Mouse (Mus musculus) heart, adult 8-10 months (tissue): ENCODE measurements around the gene Map2k6. TPM values are rescaled to one million over a fixed set of nuclear protein-coding genes. Genes with fewer than 3 reads are reported as not detected.

Experiments
- DNase-seq: peaks from one replicate; pipeline ENCODE4 v3.0.0; 2022; ENCODE audit warnings: low spot score
- total RNA-seq, 4 experiments: library from RNA; stranded (reverse); gene quantifications; 2 replicates each; pipeline ENCODE4 v1.2.4; 2022

Gene Map2k6
- total RNA-seq, 4 experiments from 2014 or later, result 2.9 to 7.0 (median 5.4) TPM

- peak; percentile 41 for DNase-seq
These were observed 51.3 kb downstream of the Map2k6 start for GRCm38 (mm10) chr11:110450091-110450757.

- no peak for DNase-seq
These were observed 51.8 kb downstream of the Map2k6 start for GRCm38 (mm10) chr11:110450758-110451121.

DNA sequence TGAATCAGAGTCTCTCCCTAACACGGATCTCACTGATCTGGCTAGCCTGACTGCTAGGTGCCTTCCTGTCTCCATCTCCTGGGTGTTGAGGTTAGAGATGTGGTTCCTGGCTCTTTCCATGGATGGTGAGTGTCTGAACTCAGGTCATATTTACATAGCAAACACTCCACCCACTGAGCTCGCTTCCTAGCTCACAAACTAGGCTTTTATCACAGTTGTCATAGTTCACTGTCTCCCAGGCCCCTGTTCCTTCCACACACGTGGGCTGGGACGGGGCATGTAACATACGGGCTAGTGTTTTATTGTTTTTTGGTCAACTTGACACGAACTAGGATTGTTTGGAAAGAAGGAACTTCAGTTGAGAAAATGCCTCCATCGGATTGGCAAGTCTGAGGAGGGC lies 52.7 kb downstream of the Map2k6 start:
- no peak for DNase-seq

DNA sequence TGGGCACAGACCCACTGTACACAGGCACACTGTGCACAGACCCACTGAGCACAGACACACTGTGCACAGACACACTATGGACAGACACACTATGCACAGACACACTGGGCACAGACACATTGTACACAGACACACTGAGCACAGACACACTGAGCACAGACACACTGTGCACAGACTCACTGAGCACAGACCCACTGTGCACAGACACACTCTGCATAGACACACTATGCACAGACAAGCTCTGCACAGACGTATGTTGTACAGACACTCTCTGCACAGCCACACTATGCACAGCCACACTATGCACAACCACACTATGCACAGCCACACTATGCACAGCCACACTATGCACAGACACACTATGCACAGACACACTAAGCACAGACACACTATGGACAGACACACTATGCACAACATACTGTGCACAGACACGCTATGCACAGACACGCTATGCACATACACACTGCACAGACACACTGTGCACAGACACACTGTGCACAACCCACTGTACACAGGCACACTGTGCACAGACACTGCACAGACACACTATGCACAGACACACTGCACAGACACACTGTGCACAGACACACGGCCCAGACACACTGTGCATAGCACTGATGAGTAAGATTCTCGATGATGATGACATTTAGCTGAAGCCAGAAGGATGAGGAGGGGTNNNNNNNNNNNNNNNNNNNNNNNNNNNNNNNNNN lies 54.7 kb downstream of the Map2k6 start:
- no peak for DNase-seq

GRCm38 (mm10) chr11:110457441-110457912 lies 58.6 kb downstream of the Map2k6 start:
- DNase-seq, result no peak

GRCm38 (mm10) chr11:110460480-110460879 lies 61.6 kb downstream of the Map2k6 start:
- no peak for DNase-seq

DNA sequence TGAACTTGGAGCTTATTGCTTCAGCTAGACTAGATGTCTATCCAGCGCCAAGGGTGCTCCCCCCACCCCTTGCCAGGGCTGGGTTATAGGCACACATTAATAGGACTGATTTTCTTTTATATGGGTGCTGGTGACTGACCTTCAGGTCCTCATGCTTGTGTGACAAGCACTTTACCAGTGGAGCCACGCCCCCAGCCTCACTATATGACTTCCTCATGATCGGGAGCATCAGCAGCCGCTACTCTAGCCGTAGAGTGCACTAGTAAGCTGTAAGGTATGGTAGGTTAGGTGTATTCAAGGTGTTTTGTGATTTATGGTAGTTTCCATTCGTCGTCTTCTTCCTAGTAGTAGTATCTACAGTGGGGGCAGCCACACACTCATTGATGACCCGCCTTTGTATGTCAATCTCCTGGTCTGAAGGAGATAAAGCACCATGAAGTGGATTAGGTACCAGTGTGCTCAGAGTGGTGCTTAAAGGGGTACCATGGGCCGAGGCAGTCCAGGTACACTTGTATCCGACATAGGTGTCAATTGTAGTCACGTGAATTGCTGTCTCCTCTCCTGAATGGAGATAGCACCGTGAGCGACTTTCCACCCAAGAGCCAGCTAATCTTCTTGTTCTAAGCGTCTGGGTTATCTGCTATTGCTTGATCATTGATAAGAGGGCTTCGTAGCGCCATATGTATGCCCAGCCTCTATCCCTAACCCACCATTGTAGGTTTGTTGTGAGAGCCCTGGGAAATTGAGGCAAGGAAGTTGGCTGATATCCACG lies 62.8 kb downstream of the Map2k6 start:
- DNase-seq, result no peak

DNA sequence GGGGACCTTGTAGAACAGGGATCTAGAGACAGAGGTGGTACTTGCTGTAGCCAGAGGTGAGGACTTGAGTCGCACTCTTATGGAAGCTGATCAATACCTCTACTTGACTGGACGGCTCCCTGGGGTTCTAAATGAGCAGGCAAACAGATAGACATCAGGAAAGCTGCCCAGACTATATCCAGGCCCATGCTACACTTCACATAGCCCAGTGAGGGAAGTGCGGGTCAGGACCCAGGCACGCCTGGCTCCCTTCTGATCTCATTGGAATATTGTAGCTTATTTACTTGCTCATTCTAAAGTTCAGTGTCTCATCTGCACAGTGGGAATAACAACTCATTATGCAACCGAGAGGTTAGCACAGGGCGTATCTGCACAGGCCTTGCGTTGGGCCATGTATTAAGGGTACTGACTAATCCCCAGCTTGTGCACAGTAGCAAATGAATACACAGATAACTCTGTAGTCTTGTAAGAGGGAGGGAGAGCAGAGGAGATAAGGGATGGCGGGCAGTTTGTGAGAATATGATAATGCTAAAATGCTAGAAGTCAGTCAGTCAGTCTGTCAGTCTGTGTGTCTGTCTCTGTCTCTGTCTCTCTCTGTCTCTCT lies 64.2 kb downstream of the Map2k6 start:
- no peak for DNase-seq

GRCm38 (mm10) chr11:110463801-110464200 lies 64.9 kb downstream of the Map2k6 start:
- no peak for DNase-seq

GRCm38 (mm10) chr11:110469054-110469453 lies 70.1 kb downstream of the Map2k6 start:
- no peak for DNase-seq

- DNase-seq, result no peak
These were observed 71.8 kb downstream of the Map2k6 start for GRCm38 (mm10) chr11:110470561-110471273.

GRCm38 (mm10) chr11:110471362-110471761 lies 72.4 kb downstream of the Map2k6 start:
- no peak for DNase-seq

GRCm38 (mm10) chr11:110472078-110472477 lies 73.2 kb downstream of the Map2k6 start:
- no peak for DNase-seq

- DNase-seq, result no peak
These were observed 74.6 kb downstream of the Map2k6 start for GRCm38 (mm10) chr11:110473495-110473894.

DNA sequence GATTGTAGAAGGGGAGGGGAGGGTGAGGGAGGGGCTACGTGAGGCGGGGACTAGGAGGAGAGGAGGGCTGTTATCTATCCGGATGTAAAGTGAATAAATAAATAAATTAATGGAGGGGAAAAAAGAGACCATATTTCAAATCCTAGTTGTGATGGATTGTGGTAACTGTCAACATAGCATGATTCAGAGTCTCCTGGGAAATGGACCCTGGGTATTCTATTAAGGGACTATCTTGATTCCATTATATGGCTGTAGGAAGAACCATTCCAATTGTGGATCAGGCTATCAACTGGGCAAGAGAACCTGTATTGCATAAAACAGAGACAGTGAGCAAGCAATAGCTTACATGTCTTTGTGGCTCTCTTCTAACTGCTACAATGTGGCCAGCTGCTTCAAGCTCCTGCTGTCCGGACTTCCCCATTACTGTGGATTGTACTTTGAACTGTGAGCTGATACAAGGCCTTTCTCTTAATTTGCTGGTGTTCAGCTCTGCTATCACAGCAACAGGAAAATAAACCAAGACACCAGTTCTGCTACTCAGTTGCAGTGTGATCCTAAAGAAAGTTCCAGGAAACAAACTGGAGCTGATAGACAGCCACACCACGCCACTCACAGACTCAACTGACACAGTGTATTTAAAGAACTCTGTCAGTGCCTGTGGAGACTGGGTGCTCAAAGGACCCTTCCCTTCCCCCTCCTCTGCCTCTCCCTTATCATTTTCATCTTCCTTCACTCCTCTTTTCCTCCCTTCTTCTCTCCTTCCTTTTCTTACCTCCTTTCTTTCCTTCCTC lies 77.6 kb downstream of the Map2k6 start:
- no peak for DNase-seq

DNA sequence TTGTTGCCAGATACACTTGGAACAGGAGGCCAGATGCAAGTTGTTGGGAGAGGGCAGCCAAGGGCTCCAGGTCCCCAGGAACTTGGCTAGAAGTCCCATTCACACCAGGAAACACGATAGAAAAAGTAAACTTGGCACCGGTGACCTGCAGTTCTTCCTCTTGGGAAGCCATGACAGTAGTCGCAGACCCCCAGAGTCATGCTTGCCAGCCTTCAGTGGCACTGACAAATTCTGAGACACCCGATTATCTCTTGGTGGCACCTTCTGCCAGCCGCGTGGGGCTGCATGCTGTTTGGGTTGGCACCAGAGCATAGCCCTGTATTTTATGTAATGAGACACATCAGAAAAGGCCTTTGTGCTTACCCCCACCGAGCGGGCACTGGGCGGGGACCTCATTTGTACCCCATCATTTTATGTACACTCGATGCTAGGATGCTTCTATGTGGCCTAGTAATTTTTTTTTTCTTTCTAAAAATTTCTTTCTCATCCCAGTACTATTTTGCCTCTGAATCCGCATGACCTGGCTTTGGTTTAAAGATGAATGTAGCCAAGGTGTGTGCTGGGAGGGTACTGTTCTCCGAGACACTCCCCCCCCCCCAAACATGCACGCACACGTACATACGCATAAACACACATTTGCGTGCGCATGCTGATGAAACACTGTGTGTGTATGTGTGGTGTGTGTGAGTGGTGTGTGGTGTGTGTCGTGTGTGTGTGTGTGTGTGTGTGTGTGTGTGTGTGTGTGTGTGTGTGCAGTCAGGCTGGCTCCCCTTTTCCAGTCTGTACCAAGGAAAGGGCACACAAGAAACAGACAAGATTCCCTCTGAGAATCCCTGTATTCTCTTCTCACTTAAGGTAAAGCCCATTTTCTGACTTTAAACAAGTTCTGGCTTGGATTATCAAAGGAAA lies 79.3 kb downstream of the Map2k6 start:
- DNase-seq, result no peak

GRCm38 (mm10) chr11:110478978-110479384 lies 80.1 kb downstream of the Map2k6 start:
- no peak for DNase-seq

- DNase-seq, result no peak
These were observed 82.5 kb downstream of the Map2k6 start for GRCm38 (mm10) chr11:110481406-110481805.

DNA sequence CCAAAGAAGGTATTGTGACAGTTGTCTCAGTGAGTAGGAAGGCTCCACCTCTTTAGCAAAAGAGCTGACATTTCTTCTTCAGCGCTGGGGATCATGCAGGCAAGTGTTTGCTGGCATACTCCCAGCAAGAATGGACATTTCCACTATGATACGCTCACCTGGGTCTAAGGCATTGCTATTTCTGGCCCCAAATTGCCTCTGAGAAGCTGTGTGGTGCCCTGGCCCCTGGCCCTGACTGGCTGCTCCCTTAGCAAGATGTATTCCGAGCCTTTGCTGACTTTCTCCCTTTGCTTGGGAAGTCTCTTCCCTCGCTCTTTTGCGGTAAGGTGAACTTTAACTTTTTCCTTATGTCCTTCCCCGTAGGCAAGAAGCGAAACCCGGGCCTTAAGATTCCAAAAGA lies 83.3 kb downstream of the Map2k6 start:
- DNase-seq, result no peak

DNA sequence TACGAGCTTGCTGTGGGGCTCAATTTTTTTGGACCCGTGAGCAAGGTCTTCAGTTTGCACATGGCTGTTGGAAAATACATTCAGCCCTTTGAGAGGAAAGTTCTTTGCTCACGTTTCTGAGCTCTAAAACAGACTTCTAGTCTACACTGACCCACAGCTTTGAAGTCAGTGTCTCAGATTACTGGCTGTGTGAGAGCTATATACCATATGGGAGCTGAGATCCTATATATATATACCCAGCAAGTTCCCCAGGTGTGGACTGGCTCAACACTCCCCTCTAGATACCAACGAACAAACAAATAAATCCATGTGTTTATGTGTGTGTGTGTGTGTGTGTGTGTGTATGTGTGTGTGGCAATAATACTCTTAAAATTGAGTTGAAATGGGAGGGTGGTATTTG lies 83.7 kb downstream of the Map2k6 start:
- DNase-seq, result no peak
